Mouse (Mus musculus) lung, embryonic 16.5 days (tissue): ENCODE measurements at regions not wholly inside any gene's neighbourhood (a gene's known extent, or its start where the extent isn't known, plus 50 kb on each side); places are given as distances from the start of the nearest gene placed in this dataset.

Source experiments
- ATAC-seq: fragments of 200-750 bp; cut with Nextera tagmentation; 2 replicates; pipeline ENCODE4 v1.8.0; 2017; ENCODE audit warnings: low read depth, mild to moderate bottlenecking, moderate library complexity
- H3K27ac ChIP-seq: fragments of 300-500 bp; sonication (generic); 2 replicates; pipeline ENCODE4 v1.5.1; 2014; ENCODE audit warnings: mild to moderate bottlenecking, control low read depth, low read length
- H3K27me3 ChIP-seq: fragments of 300-500 bp; sonication (generic); 2 replicates; pipeline ENCODE4 v1.6.1; 2014; ENCODE audit warnings: low read depth, low read length, mixed read lengths; ENCODE audit not compliant: control insufficient read depth, insufficient read depth
- H3K36me3 ChIP-seq: fragments of 300-500 bp; sonication (generic); 2 replicates; pipeline ENCODE4 v1.6.1; 2014; ENCODE audit warnings: low read length; ENCODE audit not compliant: control insufficient read depth, insufficient read depth
- H3K4me1 ChIP-seq: fragments of 300-500 bp; sonication (generic); replicated peaks from 2 replicates; pipeline ENCODE4 v1.6.1; 2014; ENCODE audit warnings: low read length, mixed read lengths; ENCODE audit not compliant: control insufficient read depth, insufficient read depth
- H3K4me2 ChIP-seq: fragments of 300-500 bp; sonication (generic); 2 replicates; pipeline ENCODE4 v1.6.1; 2014; ENCODE audit warnings: low read depth, low read length, control low read depth
- H3K4me3 ChIP-seq: fragments of 300-500 bp; sonication (generic); 2 replicates; pipeline ENCODE4 v1.5.1; 2014; ENCODE audit warnings: mild to moderate bottlenecking, low read length, control low read depth
- H3K9ac ChIP-seq: fragments of 300-500 bp; sonication (generic); 2 replicates; pipeline ENCODE4 v1.6.1; 2014; ENCODE audit warnings: low read length, control low read depth
- H3K9me3 ChIP-seq: fragments of 300-500 bp; sonication (generic); 2 replicates; pipeline ENCODE4 v1.6.1; 2016; ENCODE audit warnings: low read length; ENCODE audit not compliant: control insufficient read depth
- WGBS: fragments of 180-500 bp; shearing (Covaris S2); extraction: QIAGEN DNeasy Blood & Tissue Kit; methylation state at CpG from one replicate; pipeline ENCODE4 v1.1.7; 2014; 5-methylcytosine and 5-hydroxymethylcytosine counted together

DNA sequence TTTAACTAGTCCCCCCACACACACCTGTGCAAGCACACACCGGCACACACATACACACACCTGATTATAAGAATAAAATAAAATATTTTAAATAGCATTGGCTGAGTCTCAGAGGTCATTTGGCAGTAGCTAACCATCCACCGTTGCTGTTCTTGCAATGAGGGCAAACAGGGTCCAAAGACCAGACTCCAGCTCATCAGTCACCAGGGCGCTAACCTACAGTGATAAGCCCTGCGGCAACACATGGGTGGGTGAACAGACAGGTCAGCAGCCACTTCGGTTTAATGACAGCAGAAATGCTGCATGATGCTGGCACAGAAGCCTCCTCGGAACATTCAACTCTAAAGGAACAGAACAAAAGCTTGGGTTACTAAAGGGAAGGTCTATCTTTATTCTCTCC lies 54.9 kb downstream of the Tas2r134 start:
- H3K9me3 ChIP-seq = no peaks in the 10 kb centered on the region
- H3K4me1 ChIP-seq = no peaks in the 10 kb centered on the region
- no peak overlapping the region for H3K27ac ChIP-seq
- no peak overlapping the region for H3K4me3 ChIP-seq
- no peaks in the 10 kb centered on the region for H3K27me3 ChIP-seq
- H3K9ac ChIP-seq = no peak overlapping the region
- no peak overlapping the region for H3K4me2 ChIP-seq
- H3K36me3 ChIP-seq = no peaks in the 10 kb centered on the region
- ATAC-seq = no peak
- WGBS = 59% methylated on average over 6 of the region's 6 CpGs

DNA sequence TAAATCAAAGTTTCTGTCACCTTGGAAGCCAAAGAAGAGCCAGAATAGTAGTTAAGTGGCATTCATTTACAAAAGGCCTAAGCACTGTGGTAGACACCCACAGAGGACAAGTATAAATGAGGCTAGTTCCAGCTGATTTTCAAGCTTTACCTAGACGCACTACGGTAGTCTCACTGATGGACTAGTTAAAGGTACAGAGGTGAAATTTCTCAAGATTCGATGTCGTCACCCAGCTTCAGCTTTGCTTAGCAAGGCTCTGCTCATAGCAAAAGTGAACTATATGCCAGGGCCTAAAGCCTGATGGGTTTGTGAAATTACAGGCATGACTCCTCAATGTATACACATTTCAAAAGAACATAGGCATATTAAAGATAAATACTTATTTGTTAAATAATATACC lies 55.4 kb downstream of the Tas2r134 start:
- WGBS = 80% methylated on average over 4 of the region's 4 CpGs
- Histone ChIP-seq H3K4me1 (no peaks in the 10 kb centered on the region), H3K9me3 (no peaks in the 10 kb centered on the region), H3K4me3 (no peak overlapping the region), H3K27me3 (no peaks in the 10 kb centered on the region), H3K27ac (no peak overlapping the region), H3K4me2 (no peak overlapping the region), H3K9ac (no peak overlapping the region), H3K36me3 (no peaks in the 10 kb centered on the region)
- no peak for ATAC-seq

DNA sequence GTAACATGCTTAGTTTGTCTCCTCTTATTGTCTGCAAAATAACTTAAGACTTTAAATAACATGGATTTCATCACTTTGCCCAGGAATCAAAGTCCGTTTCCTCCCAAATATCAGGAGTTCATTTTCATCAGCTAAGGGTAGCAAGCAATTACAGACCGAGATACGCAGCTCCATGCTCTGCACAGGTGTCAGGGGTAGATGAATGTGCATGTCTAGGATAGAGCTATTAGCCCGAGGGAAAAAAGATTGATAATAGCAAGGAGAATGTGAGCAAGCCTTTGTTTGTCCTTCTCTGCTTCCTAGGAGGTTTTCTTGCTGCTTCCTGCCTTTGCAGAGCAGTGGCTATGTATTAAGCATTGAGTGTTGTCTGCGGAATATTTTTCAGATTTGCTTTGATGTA lies 77.8 kb downstream of the Tas2r134 start:
- H3K9me3 ChIP-seq = no peaks in the 10 kb centered on the region
- no peaks in the 10 kb centered on the region for H3K4me1 ChIP-seq
- ATAC-seq = no peak
- H3K4me2 ChIP-seq = no peak overlapping the region
- 46% methylated on average over 5 of the region's 5 CpGs for WGBS
- H3K27ac ChIP-seq = no peak overlapping the region
- no peaks in the 10 kb centered on the region for H3K36me3 ChIP-seq
- H3K27me3 ChIP-seq = no peaks in the 10 kb centered on the region
- H3K9ac ChIP-seq = no peak overlapping the region
- H3K4me3 ChIP-seq = no peak overlapping the region

DNA sequence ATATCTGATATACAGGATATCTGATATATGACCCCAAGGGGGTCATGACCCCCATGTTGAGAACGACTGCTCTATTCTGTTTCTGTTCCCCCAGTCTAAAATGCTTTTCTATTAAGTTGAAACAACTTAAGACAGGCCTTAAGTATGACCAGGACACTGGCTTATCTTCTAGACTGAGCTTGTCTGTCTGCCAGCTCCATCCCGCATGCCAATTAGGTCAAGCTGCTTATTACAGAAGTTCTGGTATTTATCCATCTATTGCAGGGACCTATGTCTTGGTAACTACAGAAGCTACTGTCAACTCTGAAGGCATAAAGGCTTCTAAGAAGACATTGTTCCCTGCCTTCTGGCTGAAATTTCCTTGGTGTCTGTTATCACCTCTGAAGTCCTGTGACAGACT lies 81.4 kb downstream of the Tas2r134 start:
- H3K27me3 ChIP-seq = no peaks in the 10 kb centered on the region
- WGBS = 58% methylated on average over 2 of the region's 2 CpGs
- no peak overlapping the region for H3K9ac ChIP-seq
- no peaks in the 10 kb centered on the region for H3K4me1 ChIP-seq
- no peak for ATAC-seq
- H3K27ac ChIP-seq = no peak overlapping the region
- H3K9me3 ChIP-seq = no peaks in the 10 kb centered on the region
- H3K4me3 ChIP-seq = no peak overlapping the region
- H3K4me2 ChIP-seq = no peak overlapping the region
- no peaks in the 10 kb centered on the region for H3K36me3 ChIP-seq

DNA sequence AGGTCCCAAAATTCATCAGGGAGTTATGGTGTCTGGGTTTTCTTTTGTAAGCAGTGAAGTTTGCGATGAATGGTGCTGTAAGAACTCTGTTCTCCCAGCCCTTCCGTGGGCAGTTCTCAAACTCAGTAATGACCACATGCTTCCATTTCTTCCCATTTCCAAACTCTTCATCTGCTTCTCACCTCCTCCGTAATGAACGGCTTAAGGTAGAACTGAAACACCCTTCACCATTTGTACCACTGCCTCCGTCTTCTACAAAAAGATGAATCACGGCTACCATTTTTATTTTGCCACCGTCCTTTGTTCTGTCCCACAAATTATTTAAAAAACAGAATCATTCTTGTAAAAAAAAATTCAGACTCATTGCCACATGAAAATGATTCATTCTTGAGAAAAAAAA lies 85.3 kb downstream of the Tas2r134 start:
- Histone ChIP-seq H3K9ac (no peak overlapping the region), H3K4me2 (no peak overlapping the region), H3K9me3 (no peaks in the 10 kb centered on the region), H3K36me3 (no peaks in the 10 kb centered on the region), H3K27ac (no peak overlapping the region), H3K4me1 (no peaks in the 10 kb centered on the region), H3K27me3 (no peaks in the 10 kb centered on the region), H3K4me3 (no peak overlapping the region)
- ATAC-seq = no peak
- WGBS = 94% methylated on average over 7 of the region's 7 CpGs

DNA sequence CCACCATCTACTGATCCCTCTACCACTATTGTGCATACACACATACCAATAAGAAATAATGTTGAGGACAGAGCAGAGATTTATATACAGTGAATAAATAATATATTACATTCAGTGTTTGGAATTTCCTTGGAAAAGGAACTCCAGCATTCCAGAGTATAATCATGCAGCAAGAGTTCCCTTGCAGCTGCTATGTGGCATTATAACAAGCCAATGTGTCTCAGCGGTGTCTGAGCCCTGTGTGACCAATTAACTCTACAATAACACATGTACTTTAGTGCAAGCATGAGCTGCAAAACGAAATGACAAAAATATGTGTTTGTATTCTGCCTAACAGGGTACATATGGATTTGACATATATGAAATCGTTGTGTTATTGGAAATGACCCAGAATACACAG lies 103.5 kb downstream of the Tas2r134 start:
- H3K4me3 ChIP-seq = no peak overlapping the region
- 69% methylated on average over 3 of the region's 3 CpGs for WGBS
- no peaks in the 10 kb centered on the region for H3K36me3 ChIP-seq
- no peaks in the 10 kb centered on the region for H3K9me3 ChIP-seq
- H3K4me1 ChIP-seq = no peaks in the 10 kb centered on the region
- no peak overlapping the region for H3K27ac ChIP-seq
- no peaks in the 10 kb centered on the region for H3K27me3 ChIP-seq
- no peak overlapping the region for H3K9ac ChIP-seq
- ATAC-seq = no peak
- H3K4me2 ChIP-seq = no peak overlapping the region

DNA sequence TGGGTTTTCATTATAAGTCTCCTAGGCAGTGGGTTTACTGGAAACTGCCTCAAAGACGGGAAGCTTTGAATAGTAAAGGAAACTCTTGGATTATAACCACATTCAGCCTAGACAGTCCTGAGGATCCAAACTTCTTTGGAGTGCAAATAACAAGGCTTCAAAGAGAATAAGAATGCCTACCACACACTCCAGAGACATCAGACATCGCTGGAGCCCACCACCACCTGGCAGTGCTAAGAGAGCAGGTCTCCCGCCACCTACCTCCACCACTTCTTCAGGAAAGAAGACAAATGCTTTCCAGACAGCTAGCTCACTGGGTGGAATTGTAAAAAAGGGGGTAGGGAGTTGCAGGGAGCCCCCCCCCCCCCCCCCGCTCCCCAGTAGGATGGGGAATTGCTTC lies 104.4 kb downstream of the Tas2r134 start:
- no peak overlapping the region for H3K4me2 ChIP-seq
- no peaks in the 10 kb centered on the region for H3K27me3 ChIP-seq
- H3K4me3 ChIP-seq = no peak overlapping the region
- no peak overlapping the region for H3K9ac ChIP-seq
- ATAC-seq = no peak
- 41% methylated on average over 4 of the region's 4 CpGs for WGBS
- no peaks in the 10 kb centered on the region for H3K9me3 ChIP-seq
- no peaks in the 10 kb centered on the region for H3K36me3 ChIP-seq
- no peak overlapping the region for H3K27ac ChIP-seq
- no peaks in the 10 kb centered on the region; the same call in 1 of the 2 replicates for H3K4me1 ChIP-seq

DNA sequence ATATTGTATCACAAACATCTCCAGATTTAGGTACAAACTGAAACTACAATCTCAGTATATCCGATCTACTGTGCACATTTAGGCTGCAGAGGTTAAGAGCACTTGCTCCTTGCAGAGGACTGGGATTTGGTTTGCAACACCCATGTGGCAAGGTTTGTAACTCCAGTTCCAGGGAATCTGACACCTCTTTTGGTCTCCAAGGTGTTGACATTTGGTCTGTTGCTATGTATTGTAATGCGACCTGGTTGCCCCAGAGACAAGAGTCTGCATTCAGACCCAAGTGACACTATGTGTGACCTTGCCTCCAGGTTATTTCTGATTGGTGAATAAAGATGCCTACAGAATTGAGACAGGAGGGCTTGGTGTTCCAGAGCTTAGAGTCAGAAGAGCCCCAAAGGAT lies 105.0 kb downstream of the Tas2r134 start:
- 38% methylated on average over 2 of the region's 2 CpGs for WGBS
- Histone ChIP-seq H3K36me3 (no peaks in the 10 kb centered on the region), H3K9me3 (no peaks in the 10 kb centered on the region), H3K4me2 (no peak overlapping the region), H3K9ac (no peak overlapping the region), H3K27me3 (no peaks in the 10 kb centered on the region), H3K4me3 (no peak overlapping the region), H3K4me1 (no peaks in the 10 kb centered on the region; the same call in 1 of the 2 replicates), H3K27ac (no peak overlapping the region)
- no peak for ATAC-seq

DNA sequence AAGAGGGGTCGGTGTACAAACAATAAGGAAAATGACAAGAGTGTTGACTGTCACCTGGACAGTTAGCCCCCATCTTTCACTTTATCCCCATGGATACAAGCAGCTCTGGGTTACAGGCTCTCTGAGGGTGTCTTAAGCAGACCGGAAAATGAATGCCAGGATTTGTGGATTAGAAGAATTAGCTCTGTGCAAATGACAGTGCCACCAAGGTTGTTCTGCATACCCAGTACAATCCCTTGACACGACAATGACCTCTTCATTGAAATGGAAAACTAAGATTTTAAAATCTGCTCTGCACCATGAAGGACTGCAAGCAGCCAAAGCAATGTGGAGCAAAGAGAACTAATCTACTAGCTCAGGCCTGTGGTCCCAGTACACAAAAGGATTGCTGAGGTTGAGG lies 105.9 kb downstream of the Tas2r134 start:
- no peak overlapping the region for H3K4me3 ChIP-seq
- no peak overlapping the region for H3K9ac ChIP-seq
- H3K27ac ChIP-seq = no peak overlapping the region
- H3K36me3 ChIP-seq = no peaks in the 10 kb centered on the region
- no peak overlapping the region for H3K4me2 ChIP-seq
- H3K9me3 ChIP-seq = no peaks in the 10 kb centered on the region
- no peaks in the 10 kb centered on the region for H3K27me3 ChIP-seq
- ATAC-seq = no peak
- 72% methylated on average over 3 of the region's 3 CpGs for WGBS
- no peaks in the 10 kb centered on the region; the same call in 1 of the 2 replicates for H3K4me1 ChIP-seq

DNA sequence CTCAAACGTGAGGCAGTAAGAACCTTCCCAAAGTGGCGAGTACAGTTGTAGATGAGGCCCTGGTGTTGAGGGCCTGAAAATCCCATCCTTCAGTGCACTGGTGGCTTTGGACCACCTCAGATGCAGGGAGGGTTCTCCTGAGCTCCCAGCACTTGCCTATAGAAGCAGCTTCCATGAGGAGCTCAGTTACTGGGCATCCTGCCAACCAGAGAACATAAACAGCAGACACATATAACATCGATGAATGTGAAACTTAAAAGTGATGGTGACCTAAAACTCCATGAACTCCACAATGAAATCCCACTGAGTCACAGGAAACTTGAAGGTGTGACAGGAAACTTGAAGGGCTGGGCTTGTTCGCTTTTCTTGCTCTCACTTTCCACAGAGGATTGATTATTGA lies 109.1 kb downstream of the Tas2r134 start:
- Histone ChIP-seq H3K4me3 (no peak overlapping the region), H3K4me1 (no peaks in the 10 kb centered on the region; the same call in 1 of the 2 replicates), H3K9ac (no peak overlapping the region), H3K27me3 (no peaks in the 10 kb centered on the region), H3K27ac (no peak overlapping the region), H3K36me3 (no peaks in the 10 kb centered on the region), H3K4me2 (no peak overlapping the region), H3K9me3 (no peaks in the 10 kb centered on the region)
- ATAC-seq = no peak
- 52% methylated on average over 4 of the region's 4 CpGs for WGBS
